Mouse (Mus musculus) liver, embryonic 14.5 days (tissue): ENCODE results near the gene Catspere2. TPM values are rescaled to one million over a fixed set of nuclear protein-coding genes. Genes with fewer than 3 reads are reported as not detected.
"Not testable (repeated sequence)": the region's sequence is repeated elsewhere in the genome, so short reads cannot be mapped to it uniquely, and the experiment has no call there.

Experiments
- ATAC-seq: fragments of 200-750 bp; cut with Nextera tagmentation; 2 replicates; pipeline ENCODE4 v1.8.0; 2017; ENCODE audit warnings: moderate number of reproducible peaks, mild to moderate bottlenecking, moderate library complexity; ENCODE audit not compliant: insufficient read depth
- DNase-seq, 3 experiments: peaks; one replicate each; pipeline ENCODE4 v3.0.0-alpha.2; 2012 to 2013; ENCODE audit warnings: low read depth in 3 of 3, low spot score in 3 of 3
- H3K27ac ChIP-seq: fragments of 300-500 bp; sonication (generic); 2 replicates; pipeline ENCODE4 v1.5.1; 2014; ENCODE audit warnings: moderate library complexity, mild to moderate bottlenecking, control low read depth, inconsistent platforms
- H3K27me3 ChIP-seq: fragments of 300-500 bp; sonication (generic); 2 replicates; pipeline ENCODE4 v1.6.1; 2014; ENCODE audit warnings: mild to moderate bottlenecking, low read length, moderate library complexity; ENCODE audit not compliant: control insufficient read depth, insufficient read depth
- H3K36me3 ChIP-seq: fragments of 300-500 bp; sonication (generic); replicated peaks from 2 replicates; pipeline ENCODE4 v1.6.1; 2014; ENCODE audit warnings: low read depth; ENCODE audit not compliant: control insufficient read depth, insufficient read depth
- H3K4me1 ChIP-seq, 2 experiments: fragments of 200-500 bp in 1 of 2; fragments of 300-500 bp in 1 of 2; sonication (generic) in 1 of 2; replicated peaks; 2 replicates each; pipeline ENCODE4 v1.6.1; 2012 to 2014; ENCODE audit warnings: antibody characterized with exemption in 1 of 2, inconsistent platforms in 1 of 2, low read length in 1 of 2; ENCODE audit not compliant: control insufficient read depth in 2 of 2, insufficient read depth in 2 of 2
- H3K4me2 ChIP-seq: fragments of 300-500 bp; sonication (generic); 2 replicates; pipeline ENCODE4 v1.6.1; 2014; ENCODE audit warnings: low read depth, mild to moderate bottlenecking, control low read depth, moderate library complexity
- H3K4me3 ChIP-seq, 2 experiments: fragments of 200-500 bp in 1 of 2; fragments of 300-500 bp in 1 of 2; sonication (generic) in 1 of 2; 2 replicates each; pipeline ENCODE4 v1.5.1; 2012 to 2014; ENCODE audit warnings: low read depth in 2 of 2, low read length in 2 of 2, mild to moderate bottlenecking in 2 of 2, control low read depth in 1 of 2, inconsistent platforms in 1 of 2, moderate library complexity in 1 of 2; ENCODE audit not compliant: insufficient read depth in 1 of 2
- H3K9ac ChIP-seq: fragments of 300-500 bp; sonication (generic); replicated peaks from 2 replicates; pipeline ENCODE4 v1.6.1; 2014; ENCODE audit warnings: mild to moderate bottlenecking, control low read depth, moderate library complexity
- H3K9me3 ChIP-seq: fragments of 300-500 bp; sonication (generic); 2 replicates; pipeline ENCODE4 v1.6.1; 2016; ENCODE audit warnings: low read length, mixed read lengths; ENCODE audit not compliant: control insufficient read depth
- CTCF ChIP-seq: IDR thresholded peaks from 2 replicates; pipeline ENCODE4 v1.5.1; 2016; ENCODE audit warnings: antibody characterized with exemption, low read depth, control low read depth
- EP300 ChIP-seq: IDR thresholded peaks from 2 replicates; pipeline ENCODE4 v1.6.1; 2016; ENCODE audit warnings: antibody characterized with exemption, low read depth
- WGBS: fragments of 180-500 bp; shearing (Covaris S2); extraction: QIAGEN DNeasy Blood & Tissue Kit; methylation state at CpG from one replicate; pipeline ENCODE4 v1.1.7; 2014; ENCODE audit not compliant: insufficient replicate concordance; 5-methylcytosine and 5-hydroxymethylcytosine counted together
- polyA plus RNA-seq, 2 experiments: library from polyadenylated mRNA; depleted of rRNA in 1 of 2; stranded (reverse) in 1 of 2; unstranded in 1 of 2; fragments of >200 nt; fragmentation: Nextera tagmentation in 1 of 2; extraction: Ambion mirVana in 1 of 2; gene quantifications; 2 replicates each; pipeline versions ENCODE4 v1.2.1 to v1.2.3; 2012 to 2014

Gene Catspere2
- polyA plus RNA-seq, 2 experiments: 0.06 TPM; not detected in 1

DNA sequence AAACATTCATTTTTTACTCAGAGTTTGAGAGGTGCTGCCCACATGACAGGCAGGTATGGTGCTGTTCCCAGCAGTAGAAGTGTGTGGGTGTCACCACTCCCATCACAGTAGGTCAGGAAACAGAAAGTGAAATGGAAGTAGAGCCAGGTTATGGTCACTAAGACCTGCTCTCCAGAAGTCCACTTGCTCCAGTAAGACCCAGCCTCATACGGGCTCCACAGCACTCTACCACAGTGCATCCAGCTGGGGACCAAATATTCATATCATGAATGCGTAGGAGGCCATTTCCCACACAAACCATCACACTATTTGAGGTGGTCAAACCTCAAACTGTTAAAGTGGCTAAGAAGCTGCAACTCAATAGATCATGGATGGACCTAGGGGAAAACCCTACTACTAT, 199.0 kb downstream of the Catspere2 start:
- no peaks in the 10 kb centered on the region; a peak in 1 of 4 replicates for H3K4me1 ChIP-seq
- no peaks in the 10 kb centered on the region for H3K36me3 ChIP-seq
- ATAC-seq (no peak), DNase-seq (no peak)
- TF ChIP-seq EP300 (no peak), CTCF (no peak)
- H3K27ac ChIP-seq: no peak overlapping the region
- no peak overlapping the region for H3K4me3 ChIP-seq
- H3K27me3 ChIP-seq: no peaks in the 10 kb centered on the region
- WGBS: 72% methylated on average over 2 of the region's 2 CpGs
- no peaks in the 10 kb centered on the region for H3K9me3 ChIP-seq
- no peak overlapping the region for H3K4me2 ChIP-seq
- H3K9ac ChIP-seq: no peak overlapping the region

DNA sequence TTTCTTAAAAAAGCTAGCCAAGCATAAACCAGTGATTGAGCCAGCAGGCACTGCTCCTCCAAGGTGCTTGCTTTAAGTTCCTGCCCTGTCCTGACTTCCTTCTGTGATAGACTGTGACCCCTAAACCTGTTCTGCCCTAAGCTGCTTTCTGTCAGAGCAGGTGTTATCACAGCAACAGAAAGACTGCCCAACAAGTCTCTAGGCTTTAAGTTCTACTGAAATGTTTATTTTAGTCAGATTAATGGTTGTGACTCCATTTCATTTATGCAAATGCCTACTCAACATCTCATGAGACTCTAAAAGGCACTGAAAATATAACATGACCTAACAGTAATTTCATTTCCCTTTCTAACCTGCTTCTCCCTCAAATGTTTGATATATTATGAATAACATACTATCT, 202.4 kb downstream of the Catspere2 start:
- Histone ChIP-seq H3K4me3 (no peak overlapping the region), H3K27ac (no peak overlapping the region), H3K4me1 (peaks cover 0 to 7% of the 10 kb centered on the region in 2 experiments; a peak in 3 of 4 replicates), H3K9me3 (no peaks in the 10 kb centered on the region), H3K36me3 (no peaks in the 10 kb centered on the region), H3K27me3 (no peaks in the 10 kb centered on the region), H3K4me2 (no peak overlapping the region), H3K9ac (no peak overlapping the region)
- no peak for DNase-seq
- no peak for TF ChIP-seq CTCF
- TF ChIP-seq EP300: no peak
- ATAC-seq: no peak

- WGBS: under 1% methylated on average over 37 of the region's 37 CpGs
- not testable (repeated sequence) for H3K27ac ChIP-seq, H3K27me3 ChIP-seq, H3K36me3 ChIP-seq, H3K9me3 ChIP-seq, H3K4me1 ChIP-seq
- DNase-seq (peak; percentile 89 to 94 (median 92)), ATAC-seq (peak; percentile 97)
- Histone ChIP-seq H3K4me3 (peak within 1 kb of the TSS; percentile 60 to 66), H3K9ac (peak within 1 kb of the TSS; percentile 72), H3K4me2 (peak within 1 kb of the TSS; percentile 87)
Measured at GRCm38 (mm10) chr1:178187216-178187791, 204.1 kb downstream of the Catspere2 start, which contains the start of gene Desi2. Desi2 (plus strand) TSS chr1:178187417.

DNA sequence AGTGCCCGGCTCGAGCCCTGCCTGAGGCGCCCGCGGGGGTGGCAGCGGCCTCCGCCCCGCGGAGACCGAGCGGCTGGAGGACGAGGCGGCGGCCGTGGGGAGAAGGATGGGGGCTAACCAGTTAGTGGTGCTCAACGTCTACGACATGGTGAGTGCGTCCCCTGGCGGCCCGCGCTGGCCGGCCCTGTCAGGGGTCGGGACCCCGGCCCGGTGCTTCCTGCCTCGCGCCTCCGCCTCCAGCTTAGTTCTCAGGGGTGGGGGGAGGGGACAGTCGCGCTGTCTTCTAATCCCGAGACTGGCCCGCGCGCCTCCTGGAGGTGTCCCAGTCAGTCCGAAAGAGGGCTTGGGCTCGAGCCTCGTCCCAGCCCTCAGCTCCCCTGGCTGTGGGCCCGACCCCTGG, 204.6 kb downstream of the Catspere2 start:
- H3K9me3 ChIP-seq, H3K36me3 ChIP-seq, H3K27me3 ChIP-seq, H3K27ac ChIP-seq, H3K4me1 ChIP-seq: not testable (repeated sequence)
- under 1% methylated on average over 23 of the region's 38 CpGs for WGBS
- peak in 1 of 3 experiments; percentile 7 for DNase-seq
- H3K4me2 ChIP-seq: peak overlapping the region; percentile 78
- peak overlapping the region; percentile 68 for H3K9ac ChIP-seq
- peak; percentile 38 for ATAC-seq
- TF ChIP-seq CTCF: peak; percentile 27
- H3K4me3 ChIP-seq: peak overlapping the region; percentile 52 to 66

DNA sequence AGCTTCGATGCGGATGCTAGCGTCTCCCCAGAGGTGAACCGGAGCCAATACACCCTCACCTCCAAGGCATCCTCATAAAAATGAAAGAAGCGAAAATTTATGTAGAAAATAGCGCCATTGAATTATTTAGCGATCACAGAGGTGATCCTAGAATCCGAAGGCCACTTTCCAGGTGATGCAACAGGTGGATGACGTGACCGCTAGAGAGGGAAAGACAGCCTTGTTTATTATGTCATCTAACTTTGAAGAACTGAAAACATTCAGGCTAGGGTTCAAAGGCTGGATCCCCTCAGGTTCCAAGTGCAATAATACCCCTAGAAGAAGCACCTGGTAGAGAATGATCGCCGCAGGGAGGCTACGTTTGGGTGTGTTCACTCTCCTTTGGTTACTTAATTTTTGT, 205.2 kb downstream of the Catspere2 start:
- H3K4me1 ChIP-seq: peaks cover 0 to 7% of the 10 kb centered on the region in 2 experiments; a peak in 3 of 4 replicates
- 5% methylated on average over 10 of the region's 13 CpGs for WGBS

More for the DNA sequence above, 205.2 kb downstream of the Catspere2 start:
- no peak for TF ChIP-seq CTCF
- TF ChIP-seq EP300: no peak
- no peak for ATAC-seq
- Histone ChIP-seq H3K27ac (no peak overlapping the region), H3K4me3 (peak overlapping the region; percentile 41 to 58), H3K9me3 (no peaks in the 10 kb centered on the region), H3K36me3 (no peaks in the 10 kb centered on the region), H3K4me2 (peak overlapping the region; percentile 87), H3K27me3 (no peaks in the 10 kb centered on the region), H3K9ac (peak overlapping the region; percentile 63)
- peak in 2 of 3 experiments; percentile 20 to 36 for DNase-seq
